Mouse (Mus musculus) heart, postnatal 25 days (tissue): ENCODE data around the gene Frmd4b. TPM values are rescaled to one million over a fixed set of nuclear protein-coding genes. Genes with fewer than 3 reads are reported as not detected.

Experiments
- DNase-seq: peaks from one replicate; pipeline ENCODE4 v3.0.0; 2022; ENCODE audit warnings: low spot score
- intact Hi-C: fragments of 180-260 bp; cut with DNase I; formaldehyde crosslinking; loops from one replicate; pipeline ENCODE4 v1.15.1; 2025
- total RNA-seq, 2 experiments: library from RNA; stranded (reverse); gene quantifications; 2 replicates each; pipeline ENCODE4 v1.2.3; 2021

The Frmd4b gene
- total RNA-seq, 2 experiments from 2014 or later = 14.4 to 19.8 TPM

GRCm38 (mm10) chr6:97306351-97306750, 311.0 kb downstream of the Frmd4b start:
- DNase-seq = no peak
- intact Hi-C loops = no loop called here

- DNase-seq = no peak
- intact Hi-C loops = no loop called here
Measured at GRCm38 (mm10) chr6:97305491-97305890, 311.9 kb downstream of the Frmd4b start.

- no peak for DNase-seq
- intact Hi-C loops = no loop called here
Measured at GRCm38 (mm10) chr6:97305010-97305409, 312.3 kb downstream of the Frmd4b start.

GRCm38 (mm10) chr6:97303277-97304109, 313.8 kb downstream of the Frmd4b start:
- no peak for DNase-seq
- intact Hi-C loops = no loop called here

- intact Hi-C loops = no loop called here
- DNase-seq = no peak
Measured at GRCm38 (mm10) chr6:97302303-97302702, 315.0 kb downstream of the Frmd4b start.

- intact Hi-C loops = no loop called here
- no peak for DNase-seq
Measured at GRCm38 (mm10) chr6:97300659-97301058, 316.7 kb downstream of the Frmd4b start.

- intact Hi-C loops = no loop called here
Measured at GRCm38 (mm10) chr6:97300180-97300579, 317.2 kb downstream of the Frmd4b start.

GRCm38 (mm10) chr6:97297151-97297550, 320.2 kb downstream of the Frmd4b start:
- intact Hi-C loops = no loop called here
- DNase-seq = no peak

More at GRCm38 (mm10) chr6:97300180-97300579, 317.2 kb downstream of the Frmd4b start:
- no peak for DNase-seq

- intact Hi-C loops = no loop called here
- DNase-seq = no peak
Measured at GRCm38 (mm10) chr6:97295866-97296527, 321.3 kb downstream of the Frmd4b start.

GRCm38 (mm10) chr6:97295416-97295815, 321.9 kb downstream of the Frmd4b start:
- intact Hi-C loops = no loop called here
- no peak for DNase-seq

GRCm38 (mm10) chr6:97293667-97294569, 323.4 kb downstream of the Frmd4b start:
- DNase-seq = no peak
- intact Hi-C loops = no loop called here

GRCm38 (mm10) chr6:97292894-97293293, 324.4 kb downstream of the Frmd4b start:
- intact Hi-C loops = no loop called here
- DNase-seq = no peak

GRCm38 (mm10) chr6:97292096-97292495, 325.2 kb downstream of the Frmd4b start:
- intact Hi-C loops = no loop called here
- no peak for DNase-seq

- intact Hi-C loops = no loop called here
Measured at GRCm38 (mm10) chr6:97291159-97291908, 326.0 kb downstream of the Frmd4b start.

GRCm38 (mm10) chr6:97290687-97291086, 326.7 kb downstream of the Frmd4b start:
- intact Hi-C loops = no loop called here
- DNase-seq = no peak

More at GRCm38 (mm10) chr6:97291159-97291908, 326.0 kb downstream of the Frmd4b start:
- no peak for DNase-seq

GRCm38 (mm10) chr6:97289838-97290237, 327.5 kb downstream of the Frmd4b start:
- intact Hi-C loops = no loop called here
- no peak for DNase-seq

- intact Hi-C loops = no loop called here
- DNase-seq = no peak
Measured at GRCm38 (mm10) chr6:97289316-97289820, 328.0 kb downstream of the Frmd4b start.

GRCm38 (mm10) chr6:97288047-97288855, 329.1 kb downstream of the Frmd4b start:
- intact Hi-C loops = no loop called here
- DNase-seq = no peak

GRCm38 (mm10) chr6:97286332-97286731, 331.0 kb downstream of the Frmd4b start:
- DNase-seq = no peak
- intact Hi-C loops = no loop called here
